Mouse (Mus musculus): ENCODE results near the gene Ppig. TPM values are rescaled to one million over a fixed set of nuclear protein-coding genes. Genes with fewer than 3 reads are reported as not detected.

Gene Ppig
- total and polyA plus RNA-seq, 3 experiments, result 1.7 to 36.2 (median 35.5) TPM

- intact Hi-C loops (cut with DNase I), result no loop called here
- Histone ChIP-seq H3K27ac (no peak overlapping the region), H3K9ac (ENCODE audit: low read depth, low read length) (no peak overlapping the region), H3K36me3 (ENCODE audit: control insufficient read depth, insufficient read depth, low read length) (peaks cover 3% of the 10 kb centered on the region), H3K79me2 (replicated peaks; ENCODE audit: control insufficient read depth, insufficient read depth, low read length) (no peaks in the 10 kb centered on the region), H3K4me3 (no peak overlapping the region), H3K4me1 (ENCODE audit: control insufficient read depth, insufficient read depth, low read length) (no peaks in the 10 kb centered on the region), H3K27me3 (ENCODE audit: control insufficient read depth, insufficient read depth, low read length) (no peaks in the 10 kb centered on the region)
- no peak for TF ChIP-seq POLR2A (IDR thresholded peaks at IDR 0.05; ENCODE audit: insufficient read depth, low read depth, low read length)
- TF ChIP-seq CTCF (IDR thresholded peaks at IDR 0.05), result no peak
- TF ChIP-seq EP300 (IDR thresholded peaks at IDR 0.05; ENCODE audit: insufficient read depth, low read depth, low read length), result no peak
- WGBS, result 94% methylated on average over 8 of the region's 8 CpGs
- no peak for DNase-seq
These were observed 21.9 kb upstream of the Ppig start for GRCm38 (mm10) chr2:69700446-69700845.

DNA sequence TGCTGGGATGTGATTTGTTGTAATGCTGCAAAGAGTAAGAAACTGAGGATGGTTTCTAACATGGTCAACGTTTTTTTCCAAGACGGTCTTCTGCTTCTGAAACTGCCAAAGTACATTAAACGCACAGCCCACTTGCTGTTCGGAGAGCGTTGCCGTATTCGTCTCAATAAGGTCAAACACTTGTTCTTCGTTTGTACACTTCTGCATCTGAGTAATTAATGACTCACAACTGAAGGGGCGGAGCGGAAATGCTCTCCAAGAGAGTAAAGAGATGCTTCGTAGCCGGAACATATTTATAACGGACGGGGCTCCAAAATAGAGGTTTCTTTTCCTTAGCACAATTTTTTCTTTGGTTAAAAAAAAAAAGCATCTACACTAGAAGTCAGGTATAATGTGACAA, 10.2 kb upstream of the Ppig start:
- Histone ChIP-seq H3K4me3 (peak overlapping the region; percentile 99), H3K27me3 (ENCODE audit: control insufficient read depth, insufficient read depth, low read length) (no peaks in the 10 kb centered on the region), H3K36me3 (ENCODE audit: control insufficient read depth, insufficient read depth, low read length) (no peaks in the 10 kb centered on the region), H3K9ac (ENCODE audit: low read depth, low read length) (no peak overlapping the region), H3K4me1 (ENCODE audit: control insufficient read depth, insufficient read depth, low read length) (no peaks in the 10 kb centered on the region), H3K27ac (no peak overlapping the region; the same call in 1 of the 2 replicates), H3K79me2 (replicated peaks; ENCODE audit: control insufficient read depth, insufficient read depth, low read length) (no peaks in the 10 kb centered on the region)
- WGBS, result 75% methylated on average over 14 of the region's 14 CpGs
- TF ChIP-seq EP300 (IDR thresholded peaks at IDR 0.05; ENCODE audit: insufficient read depth, low read depth, low read length) (no peak), CTCF (IDR thresholded peaks at IDR 0.05) (no peak), POLR2A (IDR thresholded peaks at IDR 0.05; ENCODE audit: insufficient read depth, low read depth, low read length) (no peak)
- no peak for DNase-seq
- intact Hi-C loops (cut with DNase I), result loop anchor here (5.0 kb wide), 1 partner anchor 65 kb away; the partner anchor contains the start of gene Bbs5

DNA sequence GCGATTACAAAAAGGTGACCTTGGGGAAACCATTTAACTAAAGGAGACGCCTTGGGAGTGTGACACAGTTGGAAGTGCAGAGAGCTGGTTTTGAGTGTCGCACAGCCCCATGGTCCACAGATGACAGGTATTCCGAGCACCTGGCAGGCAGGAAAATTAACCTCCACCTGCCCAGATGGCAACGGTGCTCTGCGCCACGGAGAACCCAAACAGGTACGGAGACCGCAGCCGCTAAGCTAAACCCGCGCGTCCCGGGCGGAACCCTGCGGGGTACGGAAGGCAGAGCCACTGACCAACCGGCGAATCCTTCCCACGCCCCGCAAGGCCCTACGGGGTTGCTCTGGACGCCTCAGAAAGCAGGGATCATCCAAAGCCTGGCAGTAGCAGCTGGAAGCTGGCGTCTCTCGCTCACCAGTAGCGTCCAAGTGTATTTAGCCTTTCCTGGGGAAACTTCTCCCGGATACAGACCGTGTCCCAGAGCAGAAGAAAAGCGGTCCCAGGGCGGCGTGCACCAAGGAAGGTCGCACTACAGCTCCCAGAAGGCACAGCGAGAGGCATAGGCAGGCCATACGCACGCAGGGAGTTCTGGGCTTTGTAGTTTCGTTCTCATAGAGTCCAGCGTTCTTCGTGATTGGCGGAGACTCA, 9.2 kb upstream of the Ppig start, which contains the start of gene Fastkd1:
Fastkd1 (minus strand) TSS at position 536 of the 645 bp plus-strand sequence.
- Histone ChIP-seq H3K79me2 (replicated peaks; ENCODE audit: control insufficient read depth, insufficient read depth, low read length) (no peaks in the 10 kb centered on the region), H3K4me3 (peak within 1 kb of the TSS; percentile 99), H3K4me1 (ENCODE audit: control insufficient read depth, insufficient read depth, low read length) (no peaks in the 10 kb centered on the region), H3K9ac (ENCODE audit: low read depth, low read length) (peak within 1 kb of the TSS; percentile 75), H3K36me3 (ENCODE audit: control insufficient read depth, insufficient read depth, low read length) (no peaks in the 10 kb centered on the region), H3K27me3 (ENCODE audit: control insufficient read depth, insufficient read depth, low read length) (no peaks in the 10 kb centered on the region), H3K27ac (peak within 1 kb of the TSS; percentile 89)
- intact Hi-C loops (cut with DNase I), result loop anchor here (1.0 to 5.0 kb wide), 2 partner anchors 9 to 66 kb away; partner anchors contain the start of genes Bbs5 and Ppig
- peak; percentile 86 to 91 for DNase-seq
- TF ChIP-seq CTCF (IDR thresholded peaks at IDR 0.05) (no peak), EP300 (IDR thresholded peaks at IDR 0.05; ENCODE audit: insufficient read depth, low read depth, low read length) (no peak), POLR2A (IDR thresholded peaks at IDR 0.05; ENCODE audit: insufficient read depth, low read depth, low read length) (peak; percentile 77)
- under 1% methylated on average over 39 of the region's 39 CpGs for WGBS

DNA sequence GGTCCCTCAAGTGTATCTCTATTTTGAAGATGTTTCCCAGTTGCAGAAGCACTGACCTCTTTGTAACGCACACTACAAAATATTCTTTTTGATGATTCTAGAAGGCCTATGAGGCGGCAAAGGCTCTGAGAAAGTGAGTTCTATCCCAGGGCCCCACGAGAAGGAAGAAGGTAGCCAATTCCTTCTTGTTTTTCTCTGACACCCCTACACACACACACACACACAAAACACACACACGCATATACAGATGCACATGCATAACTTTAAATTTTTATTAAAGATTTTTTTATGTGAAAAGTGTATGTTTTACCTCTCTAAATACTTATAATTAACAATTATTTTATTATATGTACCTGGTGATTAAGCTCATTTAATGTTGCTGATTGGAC, 8.7 kb upstream of the Ppig start:
- H3K27me3 ChIP-seq (ENCODE audit: control insufficient read depth, insufficient read depth, low read length), result no peaks in the 10 kb centered on the region
- no peak overlapping the region for H3K9ac ChIP-seq (ENCODE audit: low read depth, low read length)
- H3K4me3 ChIP-seq, result peak overlapping the region; percentile 99
- WGBS, result 22% methylated on average over 4 of the region's 4 CpGs
- H3K79me2 ChIP-seq (replicated peaks; ENCODE audit: control insufficient read depth, insufficient read depth, low read length), result no peaks in the 10 kb centered on the region
- no peak overlapping the region; the same call in 1 of the 2 replicates for H3K27ac ChIP-seq
- H3K4me1 ChIP-seq (ENCODE audit: control insufficient read depth, insufficient read depth, low read length), result no peaks in the 10 kb centered on the region
- DNase-seq, result no peak
- intact Hi-C loops (cut with DNase I), result loop anchor here (1.0 to 5.0 kb wide), 2 partner anchors 9 to 66 kb away; partner anchors contain the start of genes Bbs5 and Ppig
- TF ChIP-seq POLR2A (IDR thresholded peaks at IDR 0.05; ENCODE audit: insufficient read depth, low read depth, low read length), result no peak
- no peak for TF ChIP-seq EP300 (IDR thresholded peaks at IDR 0.05; ENCODE audit: insufficient read depth, low read depth, low read length)
- no peak for TF ChIP-seq CTCF (IDR thresholded peaks at IDR 0.05)
- no peaks in the 10 kb centered on the region for H3K36me3 ChIP-seq (ENCODE audit: control insufficient read depth, insufficient read depth, low read length)

DNA sequence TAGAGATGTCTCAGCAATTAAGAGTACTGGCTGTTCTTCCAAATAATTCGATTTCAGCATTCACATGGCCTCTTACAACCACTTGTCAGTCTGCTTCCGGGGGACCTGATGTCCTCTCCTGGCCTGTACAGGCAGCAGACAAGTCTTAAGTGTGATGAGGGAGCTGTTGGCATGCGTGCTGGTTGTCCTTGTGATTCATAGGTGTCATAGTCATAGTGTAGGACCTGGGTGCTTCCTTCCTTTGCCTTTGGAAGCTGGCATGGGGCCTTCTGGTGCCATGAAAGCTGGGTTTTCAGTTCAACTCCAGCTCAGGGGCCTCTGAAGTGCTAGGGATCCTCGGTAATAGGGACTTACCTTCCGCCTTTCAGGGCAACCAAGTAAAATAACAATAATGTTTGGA, 8.2 kb upstream of the Ppig start:
- Histone ChIP-seq H3K4me3 (no peak overlapping the region), H3K27ac (no peak overlapping the region), H3K36me3 (ENCODE audit: control insufficient read depth, insufficient read depth, low read length) (no peaks in the 10 kb centered on the region), H3K27me3 (ENCODE audit: control insufficient read depth, insufficient read depth, low read length) (no peaks in the 10 kb centered on the region), H3K4me1 (ENCODE audit: control insufficient read depth, insufficient read depth, low read length) (no peaks in the 10 kb centered on the region), H3K79me2 (replicated peaks; ENCODE audit: control insufficient read depth, insufficient read depth, low read length) (no peaks in the 10 kb centered on the region), H3K9ac (ENCODE audit: low read depth, low read length) (no peak overlapping the region)
- 80% methylated on average over 5 of the region's 5 CpGs for WGBS
- intact Hi-C loops (cut with DNase I), result loop anchor here (5.0 kb wide), 1 partner anchor 67 kb away; the partner anchor contains the start of gene Bbs5
- no peak for TF ChIP-seq POLR2A (IDR thresholded peaks at IDR 0.05; ENCODE audit: insufficient read depth, low read depth, low read length)
- no peak for TF ChIP-seq EP300 (IDR thresholded peaks at IDR 0.05; ENCODE audit: insufficient read depth, low read depth, low read length)
- TF ChIP-seq CTCF (IDR thresholded peaks at IDR 0.05), result no peak
- DNase-seq, result no peak

DNA sequence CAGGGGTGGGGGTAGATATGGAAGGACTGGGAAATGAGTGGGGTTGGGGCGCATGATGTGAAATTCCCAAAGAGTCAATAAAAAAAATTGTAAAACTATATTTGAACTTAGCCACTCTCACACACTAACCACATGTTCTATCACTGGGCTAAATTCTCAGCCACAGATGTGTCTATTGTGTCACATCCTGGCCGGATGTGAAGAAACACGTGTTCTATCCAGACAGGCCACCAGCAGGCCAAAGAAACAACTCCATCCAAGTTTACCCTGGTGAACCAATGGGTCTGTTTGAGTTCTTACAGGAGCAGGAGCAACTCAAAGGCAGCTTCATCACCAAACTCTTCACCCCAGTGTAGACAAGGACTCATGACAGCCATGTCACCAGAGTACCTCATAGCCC, 5.9 kb upstream of the Ppig start:
- 40% methylated on average over 3 of the region's 3 CpGs for WGBS
- Histone ChIP-seq H3K9ac (ENCODE audit: low read depth, low read length) (no peak overlapping the region), H3K27ac (no peak overlapping the region), H3K27me3 (ENCODE audit: control insufficient read depth, insufficient read depth, low read length) (no peaks in the 10 kb centered on the region), H3K4me1 (ENCODE audit: control insufficient read depth, insufficient read depth, low read length) (no peaks in the 10 kb centered on the region), H3K4me3 (no peak overlapping the region), H3K79me2 (replicated peaks; ENCODE audit: control insufficient read depth, insufficient read depth, low read length) (no peaks in the 10 kb centered on the region), H3K36me3 (ENCODE audit: control insufficient read depth, insufficient read depth, low read length) (no peaks in the 10 kb centered on the region)
- TF ChIP-seq CTCF (IDR thresholded peaks at IDR 0.05) (no peak), EP300 (IDR thresholded peaks at IDR 0.05; ENCODE audit: insufficient read depth, low read depth, low read length) (no peak), POLR2A (IDR thresholded peaks at IDR 0.05; ENCODE audit: insufficient read depth, low read depth, low read length) (no peak)
- intact Hi-C loops (cut with DNase I), result no loop called here
- no peak for DNase-seq

All from heart, adult 2 months (tissue).